29 mouse cellular contexts compared by ENCODE assay signal in genomic region chr13:16769848-16770422, GRCm38 (mm10).
DNase-seq lines count a peak whose midpoint lies in the region; ATAC-seq and TF ChIP-seq lines count a peak whose summit lies in the region.
"Had no signal": no experiment of that assay in that cellular context is flagged by ENCODE, and none has a peak within 500 bp of the region (broad histone marks: within the 10 kb centered on the region; RNA-seq: fewer than 3 reads in every experiment).

No protein-coding gene starts in this region.

- H3K9ac ChIP-seq in midbrain, embryonic 14.5 days (replicated peaks; ENCODE audit: low read length): no peak overlapping the region
- H3K9ac ChIP-seq: embryonic facial prominence, embryonic 12.5 days; heart, embryonic 12.5 days; liver, postnatal 0 days had no signal

- intact Hi-C loops in left cerebral cortex, postnatal 10 days (cut with DNase I): loop anchor here (10.0 kb wide), 1 partner anchor 665 kb away; no protein-coding TSS in a partner anchor

- TF ChIP-seq POLR2A in myocyte (IDR thresholded peaks at IDR 0.05; ENCODE audit: insufficient read length, low read depth): no peak

- 0 out of 2 replicates have a peak overlapping the region, but pooled peaks have one; percentile 14 for H3K27ac ChIP-seq in midbrain, embryonic 10.5 days (replicated peaks)
- H3K27ac ChIP-seq in midbrain, embryonic 14.5 days (replicated peaks; ENCODE audit: low read depth, low read length): no peak overlapping the region
- peak overlapping the region; percentile 38; the same call in 1 of the 2 replicates for H3K27ac ChIP-seq in limb, embryonic 10.5 days
- H3K27ac ChIP-seq: embryonic facial prominence, embryonic 12.5 days; hindbrain, embryonic 10.5 days had no signal

- no peak overlapping the region for H3K4me3 ChIP-seq in midbrain, embryonic 10.5 days
- H3K4me3 ChIP-seq in midbrain, embryonic 14.5 days (replicated peaks; ENCODE audit: low read depth, low read length): no peak overlapping the region
- no peak overlapping the region for H3K4me3 ChIP-seq in limb, embryonic 10.5 days
- H3K4me3 ChIP-seq in myocyte: no peak overlapping the region
- H3K4me3 ChIP-seq: embryonic facial prominence, embryonic 12.5 days; heart, embryonic 12.5 days; hindbrain, embryonic 10.5 days had no signal

- no peak overlapping the region for H3K4me2 ChIP-seq in midbrain, embryonic 14.5 days (ENCODE audit: low read length)
- peak overlapping the region; percentile 7 for H3K4me2 ChIP-seq in myocyte (ENCODE audit: low read depth)
- H3K4me2 ChIP-seq: embryonic facial prominence, embryonic 12.5 days; heart, embryonic 12.5 days; liver, embryonic 11.5 days had no signal

- WGBS in midbrain, embryonic 10.5 days: 47% methylated on average over 6 of the region's 6 CpGs
- 45% methylated on average over 6 of the region's 6 CpGs for WGBS in midbrain, embryonic 14.5 days
- 57% methylated on average over 6 of the region's 6 CpGs for WGBS in limb, embryonic 10.5 days

- H3ac ChIP-seq in myocyte (ENCODE audit: control insufficient read depth, insufficient read length): no peak overlapping the region

- H3K79me2 ChIP-seq in myocyte (ENCODE audit: control insufficient read depth, insufficient read depth): no peaks in the 10 kb centered on the region

- H3K36me3 ChIP-seq in midbrain, embryonic 10.5 days: no peaks in the 10 kb centered on the region
- no peaks in the 10 kb centered on the region for H3K36me3 ChIP-seq in midbrain, embryonic 14.5 days (ENCODE audit: control insufficient read depth, insufficient read depth, low read length)
- no peaks in the 10 kb centered on the region for H3K36me3 ChIP-seq in limb, embryonic 10.5 days
- no peaks in the 10 kb centered on the region for H3K36me3 ChIP-seq in myocyte (ENCODE audit: control insufficient read depth, insufficient read depth)
- H3K36me3 ChIP-seq: embryonic facial prominence, embryonic 12.5 days; heart, embryonic 12.5 days; hindbrain, embryonic 10.5 days had no signal

- no peak for ATAC-seq in midbrain, embryonic 14.5 days (ENCODE audit: low FRiP score, low TSS enrichment)
- ATAC-seq: forebrain, embryonic 14.5 days; hindbrain, embryonic 16.5 days; intestine, embryonic 16.5 days; liver, postnatal 0 days; midbrain, embryonic 16.5 days had no signal

- H3K27me3 ChIP-seq in midbrain, embryonic 10.5 days (ENCODE audit: low read depth, poor library complexity, severe bottlenecking): no peaks in the 10 kb centered on the region
- no peaks in the 10 kb centered on the region for H3K27me3 ChIP-seq in midbrain, embryonic 14.5 days (ENCODE audit: control insufficient read depth, insufficient read depth, low read length)
- H3K27me3 ChIP-seq in limb, embryonic 10.5 days (ENCODE audit: low read depth, poor library complexity, severe bottlenecking): no peaks in the 10 kb centered on the region
- no peaks in the 10 kb centered on the region for H3K27me3 ChIP-seq in myocyte (ENCODE audit: control insufficient read depth, insufficient read depth, insufficient read length)
- H3K27me3 ChIP-seq: CH12.LX; embryonic facial prominence, embryonic 12.5 days; heart, embryonic 12.5 days had no signal

- peaks cover 16% of the 10 kb centered on the region for H3K4me1 ChIP-seq in midbrain, embryonic 10.5 days
- H3K4me1 ChIP-seq in midbrain, embryonic 14.5 days (ENCODE audit: control insufficient read depth, insufficient read depth, low read length): no peaks in the 10 kb centered on the region
- H3K4me1 ChIP-seq in limb, embryonic 10.5 days: peaks cover 9% of the 10 kb centered on the region; the same call in 1 of the 2 replicates

- H3K9me3 ChIP-seq in midbrain, embryonic 10.5 days (replicated peaks): no peaks in the 10 kb centered on the region
- H3K9me3 ChIP-seq in midbrain, embryonic 14.5 days (ENCODE audit: control insufficient read depth, low read length): no peaks in the 10 kb centered on the region
- H3K9me3 ChIP-seq in limb, embryonic 10.5 days (replicated peaks): no peaks in the 10 kb centered on the region
- H3K9me3 ChIP-seq: embryonic facial prominence, embryonic 12.5 days; heart, embryonic 12.5 days; hindbrain, embryonic 10.5 days had no signal

- no peak for DNase-seq in midbrain, embryonic 10.5 days (ENCODE audit: low spot score)
- no peak for DNase-seq in midbrain, embryonic 14.5 days
- peak; percentile 53 for DNase-seq in R1 (ENCODE audit: low read depth, low spot score)
- peak; percentile 30 for DNase-seq in limb, embryonic 10.5 days (ENCODE audit: low spot score)
- no peak for DNase-seq in urinary bladder, postnatal 25 days (ENCODE audit: low spot score)
- DNase-seq in left cerebral cortex, postnatal 10 days (ENCODE audit: extremely low spot score in 1 of 2, low spot score in 2 of 2): no peak
- DNase-seq: adrenal gland, postnatal 10 days; B cell, adult 2 months; cerebellum, adult 18-20 months; cerebellum, postnatal 25 days; gastrocnemius, postnatal 25 days; heart, adult 18-20 months; heart, postnatal 10 days; kidney, adult 9 months; kidney, postnatal 14 days; liver, postnatal 0 days; lung, postnatal 10 days; right cerebral cortex, postnatal 4 days; thymus, postnatal 25 days had no signal

TF ChIP-seq in myocyte, 11 proteins besides CTCF, POLR2A, EP300 and RAD21:
- no peak for TF ChIP-seq TCF3 (IDR thresholded peaks at IDR 0.05; ENCODE audit: insufficient read length, low read depth)
- no peak for TF ChIP-seq MYOG (IDR thresholded peaks at IDR 0.05; ENCODE audit: control insufficient read depth in 1 of 3, insufficient read depth in 1 of 3, insufficient read length in 2 of 3, low read depth in 2 of 3)
- no peak for TF ChIP-seq POLR2AphosphoS2 (IDR thresholded peaks at IDR 0.05; ENCODE audit: insufficient read length, low read depth)
- no peak for TF ChIP-seq USF1 (IDR thresholded peaks at IDR 0.05; ENCODE audit: low read depth)
- TF ChIP-seq SRF (IDR thresholded peaks at IDR 0.05; ENCODE audit: control insufficient read depth, insufficient read length, low read depth): no peak
- TF ChIP-seq MYOD1 (IDR thresholded peaks at IDR 0.05; ENCODE audit: control insufficient read depth in 1 of 3, insufficient read length in 2 of 3, low read depth in 2 of 3): no peak
- TF ChIP-seq CEBPB (IDR thresholded peaks at IDR 0.05; ENCODE audit: insufficient read depth, poor library complexity, severe bottlenecking): no peak
- TF ChIP-seq E2F4 (IDR thresholded peaks at IDR 0.05; ENCODE audit: insufficient read depth): no peak
- no peak for TF ChIP-seq MAX (IDR thresholded peaks at IDR 0.05; ENCODE audit: low read depth)
- no peak for TF ChIP-seq REST (IDR thresholded peaks at IDR 0.05; ENCODE audit: insufficient read depth, insufficient read length)
- no peak for TF ChIP-seq TCF12 (IDR thresholded peaks at IDR 0.05; ENCODE audit: insufficient read depth, poor library complexity, severe bottlenecking)

Comparison
In these comparisons a context has a peak if more than half of its experiments do, and no peak if none do; other contexts are left out.
1. DNase-seq: peak in R1 (single experiment) and limb, embryonic 10.5 days (single experiment); none in midbrain, embryonic 10.5 days (single experiment), midbrain, embryonic 14.5 days (single experiment), urinary bladder, postnatal 25 days (single experiment) and left cerebral cortex, postnatal 10 days (0 of 2).